Mouse (Mus musculus): ENCODE results near the gene Adam15. TPM values are rescaled to one million over a fixed set of nuclear protein-coding genes. Genes with fewer than 3 reads are reported as not detected.

Gene Adam15
- polyA plus RNA-seq, 1 experiment from 2014 or later: 13.4 TPM

DNA sequence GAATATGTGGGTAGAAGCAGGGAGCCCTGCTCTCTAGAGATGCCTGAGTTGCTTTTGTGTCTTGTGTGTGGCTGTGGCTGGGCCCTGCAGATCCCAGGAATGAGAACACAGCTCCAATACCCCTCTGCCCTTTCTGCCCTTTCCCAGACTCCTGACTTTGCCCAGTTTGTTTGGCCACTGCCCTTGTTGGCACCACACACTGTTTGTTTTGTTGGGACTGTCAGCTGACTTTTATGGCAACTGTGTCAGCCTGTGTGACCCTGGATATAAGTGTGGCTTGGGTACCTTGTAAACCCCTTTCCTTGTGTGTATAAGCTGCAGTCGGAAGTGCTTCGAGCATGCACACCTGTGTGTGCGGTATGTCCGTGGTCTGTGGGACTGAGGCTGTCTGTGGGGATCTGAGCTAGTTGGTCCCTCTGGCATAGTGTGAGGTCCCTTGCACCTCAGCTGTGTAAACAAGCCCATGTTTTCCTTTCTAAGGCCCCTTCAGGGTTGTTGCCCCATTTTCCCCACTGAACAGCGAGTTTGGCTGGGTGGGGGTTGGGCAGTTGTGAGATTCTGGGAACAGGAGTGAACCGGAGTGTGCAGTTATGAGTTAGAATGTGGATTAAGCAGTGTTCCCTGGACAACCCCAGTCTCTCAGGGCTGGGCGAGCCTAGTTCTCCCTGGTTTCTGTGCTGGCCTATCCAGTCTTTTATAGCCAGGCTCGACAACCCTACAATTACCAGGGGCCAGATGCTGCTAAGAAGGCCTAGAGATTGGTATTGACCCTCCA, 44.1 kb downstream of the Adam15 start:
- no peaks in the 10 kb centered on the region for H3K9me3 ChIP-seq (replicated peaks; ENCODE audit: control insufficient read depth, low read length)
- no peaks in the 10 kb centered on the region for H3K27me3 ChIP-seq (replicated peaks; ENCODE audit: control insufficient read depth, insufficient read depth, low read length)
- DNase-seq (ENCODE audit: low spot score): no peak
- no peak overlapping the region for H3K9ac ChIP-seq (ENCODE audit: low read length)
- no peaks in the 10 kb centered on the region for H3K36me3 ChIP-seq (ENCODE audit: control insufficient read depth, insufficient read depth, low read length)
- H3K4me2 ChIP-seq (ENCODE audit: low read length): no peak overlapping the region
- H3K27ac ChIP-seq (ENCODE audit: low read depth, low read length): no peak overlapping the region
- ATAC-seq: no peak
- no peak overlapping the region for H3K4me3 ChIP-seq (ENCODE audit: low read depth, low read length)
- WGBS: 73% methylated on average over 8 of the region's 8 CpGs
- H3K4me1 ChIP-seq (ENCODE audit: control insufficient read depth, insufficient read depth, low read length): no peaks in the 10 kb centered on the region

DNA sequence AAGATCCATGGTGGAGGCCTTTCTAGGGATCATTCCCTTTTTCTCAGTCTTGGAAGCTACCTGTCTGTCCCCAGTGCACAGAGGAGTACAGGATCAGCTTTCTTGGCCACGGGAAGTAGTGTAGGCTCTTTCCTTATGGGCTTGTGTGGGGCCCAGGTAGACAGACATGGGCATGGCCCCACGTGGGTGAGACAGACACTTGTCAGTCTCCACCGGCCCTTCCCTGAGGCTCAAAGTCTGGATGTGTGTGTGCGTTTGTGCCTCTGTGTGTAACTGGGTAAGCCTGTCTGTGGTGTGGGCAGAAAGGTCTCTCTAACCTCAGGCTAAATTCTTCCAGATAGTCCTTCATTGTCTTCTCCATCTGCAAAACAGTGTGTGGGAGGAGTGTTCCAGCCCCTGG, 44.7 kb downstream of the Adam15 start:
- Histone ChIP-seq H3K27me3 (replicated peaks; ENCODE audit: control insufficient read depth, insufficient read depth, low read length) (no peaks in the 10 kb centered on the region), H3K4me1 (ENCODE audit: control insufficient read depth, insufficient read depth, low read length) (no peaks in the 10 kb centered on the region), H3K27ac (ENCODE audit: low read depth, low read length) (no peak overlapping the region), H3K36me3 (ENCODE audit: control insufficient read depth, insufficient read depth, low read length) (no peaks in the 10 kb centered on the region), H3K4me2 (ENCODE audit: low read length) (no peak overlapping the region), H3K9me3 (replicated peaks; ENCODE audit: control insufficient read depth, low read length) (no peaks in the 10 kb centered on the region), H3K4me3 (ENCODE audit: low read depth, low read length) (no peak overlapping the region), H3K9ac (ENCODE audit: low read length) (no peak overlapping the region)
- DNase-seq (ENCODE audit: low spot score) (no peak), ATAC-seq (no peak)
- 70% methylated on average over 4 of the region's 4 CpGs for WGBS

DNA sequence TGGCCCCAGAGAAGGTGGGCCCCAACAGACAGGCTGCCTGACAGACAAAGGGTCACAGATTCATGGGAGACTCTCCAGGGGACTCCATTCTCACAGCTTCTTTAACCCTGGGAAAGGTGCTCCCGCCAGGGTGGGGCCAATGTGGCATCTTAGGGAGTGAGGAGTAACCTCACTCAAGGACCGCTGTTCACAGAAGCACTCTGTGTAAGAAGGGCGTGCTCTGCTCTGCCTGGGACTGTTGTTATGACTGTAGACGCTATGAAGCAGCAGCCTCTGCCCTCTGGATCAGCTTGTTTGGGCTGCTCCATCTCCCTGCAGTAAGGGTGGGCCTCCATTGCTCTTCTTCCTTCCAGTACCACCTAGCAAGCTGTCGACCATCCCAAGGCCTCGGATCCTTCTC, 45.4 kb downstream of the Adam15 start:
- no peak overlapping the region for H3K4me3 ChIP-seq (ENCODE audit: low read depth, low read length)
- no peak overlapping the region for H3K9ac ChIP-seq (ENCODE audit: low read length)
- ATAC-seq: no peak
- H3K4me1 ChIP-seq (ENCODE audit: control insufficient read depth, insufficient read depth, low read length): no peaks in the 10 kb centered on the region
- H3K27me3 ChIP-seq (replicated peaks; ENCODE audit: control insufficient read depth, insufficient read depth, low read length): 0 out of 2 replicates have a peak, but pooled peaks cover 2% of the 10 kb centered on the region
- no peak for DNase-seq (ENCODE audit: low spot score)
- no peaks in the 10 kb centered on the region for H3K9me3 ChIP-seq (replicated peaks; ENCODE audit: control insufficient read depth, low read length)
- H3K27ac ChIP-seq (ENCODE audit: low read depth, low read length): no peak overlapping the region
- 66% methylated on average over 6 of the region's 6 CpGs for WGBS
- H3K36me3 ChIP-seq (ENCODE audit: control insufficient read depth, insufficient read depth, low read length): no peaks in the 10 kb centered on the region
- no peak overlapping the region for H3K4me2 ChIP-seq (ENCODE audit: low read length)

DNA sequence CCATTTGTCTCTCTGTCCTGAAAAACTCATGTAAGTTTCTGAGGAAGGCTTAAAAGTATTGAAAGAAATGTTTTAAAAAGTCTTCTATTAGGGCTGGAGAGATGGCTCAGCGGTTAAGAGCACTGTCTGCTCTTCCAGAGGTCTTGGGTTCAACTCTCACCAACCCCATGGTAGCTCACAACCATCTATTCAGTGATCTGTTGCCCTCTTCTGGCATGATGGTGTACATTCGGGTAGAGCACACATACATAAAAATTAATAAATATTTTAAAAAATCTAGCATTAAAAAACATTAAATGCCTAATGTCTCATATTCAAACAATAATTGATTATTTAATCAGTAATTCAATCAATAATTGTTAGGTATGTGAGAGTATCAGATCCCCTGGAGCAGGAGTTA, 49.3 kb downstream of the Adam15 start:
- DNase-seq (ENCODE audit: low spot score) (no peak), ATAC-seq (no peak)
- 0 out of 2 replicates have a peak, but pooled peaks cover 2% of the 10 kb centered on the region for H3K27me3 ChIP-seq (replicated peaks; ENCODE audit: control insufficient read depth, insufficient read depth, low read length)
- no peak overlapping the region for H3K4me3 ChIP-seq (ENCODE audit: low read depth, low read length)
- no peaks in the 10 kb centered on the region for H3K9me3 ChIP-seq (replicated peaks; ENCODE audit: control insufficient read depth, low read length)
- no peak overlapping the region for H3K27ac ChIP-seq (ENCODE audit: low read depth, low read length)
- WGBS: 62% methylated on average over 2 of the region's 2 CpGs
- no peak overlapping the region for H3K9ac ChIP-seq (ENCODE audit: low read length)
- H3K4me1 ChIP-seq (ENCODE audit: control insufficient read depth, insufficient read depth, low read length): no peaks in the 10 kb centered on the region
- H3K36me3 ChIP-seq (ENCODE audit: control insufficient read depth, insufficient read depth, low read length): no peaks in the 10 kb centered on the region
- no peak overlapping the region for H3K4me2 ChIP-seq (ENCODE audit: low read length)

DNA sequence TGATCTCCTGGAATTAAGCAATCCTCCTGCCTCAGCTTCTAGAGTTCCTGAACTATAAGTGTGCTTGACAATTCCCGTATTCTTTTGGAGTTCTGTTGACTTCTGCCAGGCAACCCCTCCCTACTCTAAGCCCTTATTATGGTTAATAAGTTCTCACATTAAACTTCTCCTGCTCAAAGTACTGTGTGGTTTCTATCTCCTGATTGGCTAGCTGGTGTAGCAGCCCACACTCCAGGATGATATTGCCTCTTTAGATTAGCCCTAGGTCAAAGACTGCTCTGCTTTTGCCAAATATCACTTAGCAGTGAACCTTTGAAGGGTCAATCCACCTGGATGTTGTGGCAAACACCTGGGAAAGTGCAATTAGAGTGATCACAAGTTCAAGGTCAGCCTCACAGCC, 49.7 kb downstream of the Adam15 start:
- Histone ChIP-seq H3K36me3 (ENCODE audit: control insufficient read depth, insufficient read depth, low read length) (no peaks in the 10 kb centered on the region), H3K9me3 (replicated peaks; ENCODE audit: control insufficient read depth, low read length) (no peaks in the 10 kb centered on the region), H3K4me2 (ENCODE audit: low read length) (peak overlapping the region; percentile 37; the same call in 1 of the 2 replicates), H3K4me3 (ENCODE audit: low read depth, low read length) (no peak overlapping the region), H3K27me3 (replicated peaks; ENCODE audit: control insufficient read depth, insufficient read depth, low read length) (0 out of 2 replicates have a peak, but pooled peaks cover 2% of the 10 kb centered on the region), H3K4me1 (ENCODE audit: control insufficient read depth, insufficient read depth, low read length) (no peaks in the 10 kb centered on the region), H3K9ac (ENCODE audit: low read length) (no peak overlapping the region), H3K27ac (ENCODE audit: low read depth, low read length) (no peak overlapping the region)
- 54% methylated on average over 1 of the region's 1 CpGs for WGBS
- ATAC-seq: no peak
- DNase-seq (ENCODE audit: low spot score): no peak

DNA sequence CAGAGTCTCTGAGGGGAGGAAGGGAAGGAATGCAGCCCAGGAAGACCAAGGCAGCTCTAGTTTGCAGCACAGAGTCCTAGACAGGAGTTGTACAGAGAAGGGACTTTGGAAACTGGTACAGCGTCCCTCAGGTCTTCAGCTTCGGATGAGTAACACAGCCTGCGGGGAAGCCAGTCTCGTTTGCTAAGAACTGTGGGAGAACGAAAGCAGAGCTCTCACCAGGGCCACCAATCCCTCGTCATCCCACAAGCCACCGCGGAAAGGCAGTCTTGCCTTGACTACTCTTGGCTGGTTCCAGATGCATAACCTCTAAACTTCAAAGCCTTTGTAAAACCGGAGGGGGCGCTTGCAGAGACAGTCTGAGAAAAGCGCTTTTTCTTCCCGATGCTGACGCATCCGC, 50.3 kb downstream of the Adam15 start:
- peak overlapping the region; percentile 29; the same call in 1 of the 2 replicates for H3K9ac ChIP-seq (ENCODE audit: low read length)
- H3K4me3 ChIP-seq (ENCODE audit: low read depth, low read length): 0 out of 2 replicates have a peak overlapping the region, but pooled peaks have one; percentile 6
- H3K27ac ChIP-seq (ENCODE audit: low read depth, low read length): no peak overlapping the region
- H3K36me3 ChIP-seq (ENCODE audit: control insufficient read depth, insufficient read depth, low read length): no peaks in the 10 kb centered on the region
- H3K27me3 ChIP-seq (replicated peaks; ENCODE audit: control insufficient read depth, insufficient read depth, low read length): 0 out of 2 replicates have a peak, but pooled peaks cover 2% of the 10 kb centered on the region
- H3K4me2 ChIP-seq (ENCODE audit: low read length): peak overlapping the region; percentile 37
- H3K4me1 ChIP-seq (ENCODE audit: control insufficient read depth, insufficient read depth, low read length): no peaks in the 10 kb centered on the region
- peak; percentile 46 for DNase-seq (ENCODE audit: low spot score)
- 11% methylated on average over 14 of the region's 14 CpGs for whole genome bisulfite sequencing
- no peak for ATAC-seq
- no peaks in the 10 kb centered on the region for H3K9me3 ChIP-seq (replicated peaks; ENCODE audit: control insufficient read depth, low read length)

DNA sequence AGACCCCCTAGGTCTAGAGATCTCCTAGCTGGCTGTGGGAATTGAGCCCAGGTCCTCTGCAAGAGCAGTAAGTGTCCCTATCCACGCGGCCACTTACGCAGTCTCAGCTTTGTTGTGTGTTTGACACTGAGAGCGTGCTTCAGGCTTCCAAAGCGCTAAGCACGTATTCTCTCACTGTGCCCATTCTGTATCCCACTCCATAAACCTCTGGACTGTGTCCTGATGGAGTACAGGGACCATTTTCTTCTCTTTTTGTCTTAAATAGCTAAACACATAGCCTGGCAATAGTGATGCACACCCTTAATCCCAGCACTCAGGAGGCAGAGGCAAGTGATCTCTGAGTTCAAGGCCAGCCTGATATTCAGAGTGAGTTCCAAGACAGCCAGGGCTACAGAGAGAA, 50.9 kb downstream of the Adam15 start:
- DNase-seq (ENCODE audit: low spot score): no peak
- H3K4me3 ChIP-seq (ENCODE audit: low read depth, low read length): no peak overlapping the region
- H3K36me3 ChIP-seq (ENCODE audit: control insufficient read depth, insufficient read depth, low read length): no peaks in the 10 kb centered on the region
- no peak overlapping the region for H3K9ac ChIP-seq (ENCODE audit: low read length)
- 0 out of 2 replicates have a peak, but pooled peaks cover 2% of the 10 kb centered on the region for H3K27me3 ChIP-seq (replicated peaks; ENCODE audit: control insufficient read depth, insufficient read depth, low read length)
- WGBS: 68% methylated on average over 6 of the region's 6 CpGs
- no peak overlapping the region for H3K27ac ChIP-seq (ENCODE audit: low read depth, low read length)
- no peaks in the 10 kb centered on the region for H3K4me1 ChIP-seq (ENCODE audit: control insufficient read depth, insufficient read depth, low read length)
- no peaks in the 10 kb centered on the region for H3K9me3 ChIP-seq (replicated peaks; ENCODE audit: control insufficient read depth, low read length)
- no peak for ATAC-seq
- H3K4me2 ChIP-seq (ENCODE audit: low read length): no peak overlapping the region

- H3K9ac ChIP-seq (ENCODE audit: low read length): no peak overlapping the region
- no peaks in the 10 kb centered on the region for H3K36me3 ChIP-seq (ENCODE audit: control insufficient read depth, insufficient read depth, low read length)
- WGBS: 83% methylated on average over 11 of the region's 11 CpGs
- DNase-seq (ENCODE audit: low spot score) (peak; percentile 32), ATAC-seq (no peak)
- no peaks in the 10 kb centered on the region for H3K4me1 ChIP-seq (ENCODE audit: control insufficient read depth, insufficient read depth, low read length)
- no peaks in the 10 kb centered on the region for H3K9me3 ChIP-seq (replicated peaks; ENCODE audit: control insufficient read depth, low read length)
- no peak overlapping the region for H3K4me3 ChIP-seq (ENCODE audit: low read depth, low read length)
- 0 out of 2 replicates have a peak, but pooled peaks cover 2% of the 10 kb centered on the region for H3K27me3 ChIP-seq (replicated peaks; ENCODE audit: control insufficient read depth, insufficient read depth, low read length)
- H3K4me2 ChIP-seq (ENCODE audit: low read length): no peak overlapping the region
- H3K27ac ChIP-seq (ENCODE audit: low read depth, low read length): no peak overlapping the region
Observed at GRCm38 (mm10) chr3:89296761-89297396, 52.9 kb downstream of the Adam15 start.

DNA sequence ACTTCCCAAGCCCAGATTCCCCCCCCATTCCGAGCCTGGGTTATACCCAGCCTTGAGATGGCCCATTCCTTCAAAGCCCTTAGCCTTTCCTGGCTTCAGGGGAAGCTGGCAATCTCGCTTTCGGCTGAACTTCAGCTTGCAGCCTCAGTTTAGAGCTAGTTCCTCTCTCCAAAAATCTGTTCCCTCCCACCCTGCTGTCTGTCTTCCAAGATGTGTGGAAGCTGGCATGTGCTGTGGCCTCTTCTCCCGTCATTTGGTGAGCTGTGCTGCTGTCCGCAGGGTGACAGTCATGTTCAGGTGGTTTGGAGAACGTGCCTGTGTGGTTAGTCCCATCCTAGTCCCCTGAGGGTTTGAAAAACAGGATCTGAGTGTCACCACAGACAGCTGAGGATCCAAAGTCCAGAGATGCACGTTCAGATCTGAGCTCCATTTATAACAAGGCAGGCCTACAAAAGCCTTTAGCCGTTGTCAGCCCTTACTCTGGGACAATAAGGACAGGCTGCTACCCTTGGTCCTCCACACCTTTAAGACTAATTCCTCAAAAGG, 54.0 kb downstream of the Adam15 start:
- Histone ChIP-seq H3K27me3 (replicated peaks; ENCODE audit: control insufficient read depth, insufficient read depth, low read length) (0 out of 2 replicates have a peak, but pooled peaks cover 2% of the 10 kb centered on the region), H3K4me3 (ENCODE audit: low read depth, low read length) (no peak overlapping the region), H3K4me1 (ENCODE audit: control insufficient read depth, insufficient read depth, low read length) (no peaks in the 10 kb centered on the region), H3K9ac (ENCODE audit: low read length) (no peak overlapping the region), H3K9me3 (replicated peaks; ENCODE audit: control insufficient read depth, low read length) (no peaks in the 10 kb centered on the region), H3K27ac (ENCODE audit: low read depth, low read length) (no peak overlapping the region), H3K4me2 (ENCODE audit: low read length) (no peak overlapping the region), H3K36me3 (ENCODE audit: control insufficient read depth, insufficient read depth, low read length) (no peaks in the 10 kb centered on the region)
- 82% methylated on average over 8 of the region's 8 CpGs for WGBS
- no peak for ATAC-seq
- DNase-seq (ENCODE audit: low spot score): no peak

Measured in forebrain, embryonic 14.5 days (tissue).